Mouse (Mus musculus) myocyte (in vitro differentiated cells): ENCODE data around the gene Wdfy3. TPM values are rescaled to one million over a fixed set of nuclear protein-coding genes. Genes with fewer than 3 reads are reported as not detected.

ENCODE experiments used
- H3K27me3 ChIP-seq: one replicate; pipeline ENCODE4 v1.6.1; 2011; ENCODE audit not compliant: control insufficient read depth, insufficient read depth, insufficient read length
- H3K36me3 ChIP-seq: one replicate; pipeline ENCODE4 v1.6.1; 2011; ENCODE audit not compliant: control insufficient read depth, insufficient read depth
- H3K4me2 ChIP-seq: one replicate; pipeline ENCODE4 v1.6.1; 2011; ENCODE audit warnings: low read depth, control low read depth
- H3K4me3 ChIP-seq: one replicate; pipeline ENCODE4 v1.5.1; 2011; ENCODE audit warnings: mild to moderate bottlenecking, control low read depth, moderate library complexity
- H3K79me2 ChIP-seq: one replicate; pipeline ENCODE4 v1.6.1; 2011; ENCODE audit not compliant: control insufficient read depth, insufficient read depth
- H3ac ChIP-seq: one replicate; pipeline ENCODE4 v1.6.1; 2011; ENCODE audit not compliant: control insufficient read depth, insufficient read length
- CEBPB ChIP-seq: IDR thresholded peaks from 2 replicates; pipeline ENCODE4 v1.6.1; 2011; ENCODE audit warnings: mild to moderate bottlenecking, moderate library complexity; ENCODE audit not compliant: poor library complexity, insufficient read depth, severe bottlenecking
- E2F4 ChIP-seq: IDR thresholded peaks from one replicate; pipeline ENCODE4 v1.6.1; 2011; ENCODE audit warnings: mild to moderate bottlenecking, control low read depth, moderate library complexity; ENCODE audit not compliant: insufficient read depth
- MAX ChIP-seq: IDR thresholded peaks from one replicate; pipeline ENCODE4 v1.6.1; 2011; ENCODE audit warnings: low read depth, mild to moderate bottlenecking, control low read depth
- MYOD1 ChIP-seq, 3 experiments: IDR thresholded peaks; one replicate each; pipeline ENCODE4 v1.6.1; 2011; ENCODE audit warnings: control low read depth in 2 of 3, low read depth in 2 of 3, mild to moderate bottlenecking in 2 of 3, moderate library complexity in 1 of 3; ENCODE audit not compliant: insufficient read length in 2 of 3, control insufficient read depth in 1 of 3
- MYOG ChIP-seq, 3 experiments: IDR thresholded peaks; one replicate each; pipeline ENCODE4 v1.6.1; 2011; ENCODE audit warnings: control low read depth in 2 of 3, low read depth in 2 of 3, mild to moderate bottlenecking in 2 of 3; ENCODE audit not compliant: insufficient read length in 2 of 3, control insufficient read depth in 1 of 3, insufficient read depth in 1 of 3
- POLR2A ChIP-seq: IDR thresholded peaks from one replicate; pipeline ENCODE4 v1.6.1; 2011; ENCODE audit warnings: low read depth, mild to moderate bottlenecking, control low read depth, moderate library complexity; ENCODE audit not compliant: insufficient read length
- POLR2AphosphoS2 ChIP-seq: IDR thresholded peaks from one replicate; pipeline ENCODE4 v1.6.1; 2011; ENCODE audit warnings: low read depth, control low read depth; ENCODE audit not compliant: insufficient read length
- REST ChIP-seq: IDR thresholded peaks from one replicate; pipeline ENCODE4 v1.6.1; 2011; ENCODE audit warnings: mild to moderate bottlenecking, control low read depth, moderate library complexity; ENCODE audit not compliant: insufficient read depth, insufficient read length
- SRF ChIP-seq: IDR thresholded peaks from one replicate; pipeline ENCODE4 v1.6.1; 2011; ENCODE audit warnings: low read depth; ENCODE audit not compliant: control insufficient read depth, insufficient read length
- TCF12 ChIP-seq: IDR thresholded peaks from one replicate; pipeline ENCODE4 v1.6.1; 2011; ENCODE audit warnings: mild to moderate bottlenecking, control low read depth; ENCODE audit not compliant: poor library complexity, insufficient read depth, severe bottlenecking
- TCF3 ChIP-seq: IDR thresholded peaks from one replicate; pipeline ENCODE4 v1.6.1; 2011; ENCODE audit warnings: low read depth, control low read depth; ENCODE audit not compliant: insufficient read length
- USF1 ChIP-seq: IDR thresholded peaks from one replicate; pipeline ENCODE4 v1.6.1; 2011; ENCODE audit warnings: low read depth, mild to moderate bottlenecking, control low read depth, moderate library complexity
- polyA plus RNA-seq: library from polyadenylated mRNA; unstranded; fragments of >200 nt; fragmentation: generic; extraction: Trizol; gene quantifications from one replicate; pipeline ENCODE4 v1.2.1, GENCODE M21; 2012; ENCODE audit warnings: missing spikeins

Wdfy3 gene
- polyA plus RNA-seq, 1 experiment, result 9.5 TPM

GRCm38 (mm10) chr5:102069051-102069766, 512 bp downstream of the Wdfy3 start:
- peaks cover 49% of the 10 kb centered on the region for H3K79me2 ChIP-seq
- H3K36me3 ChIP-seq, result no peaks in the 10 kb centered on the region
- peak overlapping the region; percentile 99 for H3ac ChIP-seq
- H3K4me2 ChIP-seq, result peak overlapping the region; percentile 83
- no peaks in the 10 kb centered on the region for H3K27me3 ChIP-seq
- H3K4me3 ChIP-seq, result peak overlapping the region; percentile 30
- peak in 1 of 3 experiments; percentile 12 for TF ChIP-seq MYOD1 (IDR thresholded peaks at IDR 0.05; ENCODE audit: control insufficient read depth in 1 of 3, insufficient read length in 2 of 3, low read depth in 2 of 3)
- TF ChIP-seq POLR2AphosphoS2, result no peak
- no peak for TF ChIP-seq POLR2A
- TF ChIP-seq SRF, result no peak
- TF ChIP-seq TCF12, result no peak
- TF ChIP-seq E2F4, result no peak
- TF ChIP-seq USF1, result no peak
- TF ChIP-seq MAX, result no peak

GRCm38 (mm10) chr5:102066458-102066857, 3.3 kb downstream of the Wdfy3 start:
- H3K27me3 ChIP-seq, result no peaks in the 10 kb centered on the region
- no peak for TF ChIP-seq SRF
- peak in 1 of 3 experiments; percentile 8 for TF ChIP-seq MYOD1 (IDR thresholded peaks at IDR 0.05; ENCODE audit: control insufficient read depth in 1 of 3, insufficient read length in 2 of 3, low read depth in 2 of 3)
- H3K79me2 ChIP-seq, result peaks cover 76% of the 10 kb centered on the region
- H3K4me3 ChIP-seq, result no peak overlapping the region
- H3K4me2 ChIP-seq, result no peak overlapping the region
- H3ac ChIP-seq, result no peak overlapping the region
- H3K36me3 ChIP-seq, result no peaks in the 10 kb centered on the region

GRCm38 (mm10) chr5:102063013-102063752, 6.5 kb downstream of the Wdfy3 start:
- TF ChIP-seq MAX (no peak), TCF12 (no peak), MYOG (IDR thresholded peaks at IDR 0.05; ENCODE audit: control insufficient read depth in 1 of 3, insufficient read depth in 1 of 3, insufficient read length in 2 of 3, low read depth in 2 of 3) (no peak), REST (no peak), POLR2AphosphoS2 (no peak), MYOD1 (IDR thresholded peaks at IDR 0.05; ENCODE audit: control insufficient read depth in 1 of 3, insufficient read length in 2 of 3, low read depth in 2 of 3) (no peak), USF1 (no peak), SRF (no peak), E2F4 (no peak), TCF3 (no peak), POLR2A (no peak), CEBPB (no peak)
- H3K36me3 ChIP-seq, result no peaks in the 10 kb centered on the region

GRCm38 (mm10) chr5:102061816-102062215, 7.9 kb downstream of the Wdfy3 start:
- TF ChIP-seq USF1 (no peak), REST (no peak), MYOG (IDR thresholded peaks at IDR 0.05; ENCODE audit: control insufficient read depth in 1 of 3, insufficient read depth in 1 of 3, insufficient read length in 2 of 3, low read depth in 2 of 3) (no peak), TCF3 (no peak), TCF12 (no peak), POLR2AphosphoS2 (no peak), SRF (no peak), POLR2A (no peak), MYOD1 (IDR thresholded peaks at IDR 0.05; ENCODE audit: control insufficient read depth in 1 of 3, insufficient read length in 2 of 3, low read depth in 2 of 3) (no peak), MAX (no peak), E2F4 (no peak), CEBPB (no peak)
- Histone ChIP-seq H3K27me3 (no peaks in the 10 kb centered on the region), H3K4me3 (no peak overlapping the region), H3K79me2 (peaks cover 99% of the 10 kb centered on the region), H3K4me2 (no peak overlapping the region), H3ac (no peak overlapping the region), H3K36me3 (no peaks in the 10 kb centered on the region)

More at GRCm38 (mm10) chr5:102063013-102063752, 6.5 kb downstream of the Wdfy3 start:
- no peaks in the 10 kb centered on the region for H3K27me3 ChIP-seq
- H3ac ChIP-seq, result no peak overlapping the region
- no peak overlapping the region for H3K4me3 ChIP-seq
- H3K4me2 ChIP-seq, result no peak overlapping the region
- H3K79me2 ChIP-seq, result peaks cover 99% of the 10 kb centered on the region

GRCm38 (mm10) chr5:102055946-102056345, 13.8 kb downstream of the Wdfy3 start:
- Histone ChIP-seq H3ac (no peak overlapping the region), H3K4me2 (no peak overlapping the region), H3K79me2 (peaks cover 97% of the 10 kb centered on the region), H3K36me3 (no peaks in the 10 kb centered on the region), H3K4me3 (no peak overlapping the region), H3K27me3 (no peaks in the 10 kb centered on the region)
- TF ChIP-seq TCF12 (no peak), POLR2A (no peak), MYOG (IDR thresholded peaks at IDR 0.05; ENCODE audit: control insufficient read depth in 1 of 3, insufficient read depth in 1 of 3, insufficient read length in 2 of 3, low read depth in 2 of 3) (no peak), CEBPB (no peak), MAX (no peak), MYOD1 (IDR thresholded peaks at IDR 0.05; ENCODE audit: control insufficient read depth in 1 of 3, insufficient read length in 2 of 3, low read depth in 2 of 3) (no peak), USF1 (no peak), SRF (no peak), E2F4 (no peak), TCF3 (no peak), POLR2AphosphoS2 (no peak), REST (no peak)
